Mouse (Mus musculus): Measurements from ENCODE around the gene Sox5. TPM values are rescaled to one million over a fixed set of nuclear protein-coding genes. Genes with fewer than 3 reads are reported as not detected.

Gene Sox5
- polyA plus RNA-seq, 1 experiment = 2.5 TPM

DNA sequence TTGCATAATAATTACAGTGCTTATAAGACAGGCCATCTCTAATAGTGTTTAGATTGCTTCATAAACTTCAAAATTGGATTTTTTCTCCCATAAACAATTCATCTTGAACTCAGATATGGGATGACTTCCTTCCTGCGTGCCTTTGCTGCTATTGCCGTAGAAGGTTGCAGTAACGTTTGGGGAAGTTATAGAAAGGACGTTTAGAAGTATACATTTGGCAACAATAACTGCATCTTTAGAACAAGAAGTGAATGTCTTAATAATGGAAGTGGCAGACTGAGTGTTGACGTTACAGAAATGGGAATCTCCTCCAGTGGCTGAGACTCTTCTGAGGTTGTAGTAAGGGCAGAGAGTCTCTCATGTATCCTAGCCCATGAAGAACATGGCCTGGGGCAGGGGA is 955.0 kb downstream of the Sox5 start:
- Histone ChIP-seq H3K27me3 (ENCODE audit: control insufficient read depth, insufficient read depth, low read length) (no peaks in the 10 kb centered on the region), H3K27ac (ENCODE audit: insufficient read depth, low read length) (no peak overlapping the region), H3K4me1 (ENCODE audit: control insufficient read depth, insufficient read depth, insufficient read length) (no peaks in the 10 kb centered on the region), H3K4me3 (ENCODE audit: extremely low read depth, insufficient read depth, insufficient read length) (no peak overlapping the region), H3K36me3 (ENCODE audit: control insufficient read depth, insufficient read depth, low read length) (no peaks in the 10 kb centered on the region)
- TF ChIP-seq POLR2A (IDR thresholded peaks at IDR 0.05; ENCODE audit: low read depth, low read length) = no peak
- 48% methylated on average over 5 of the region's 5 CpGs for WGBS
- no peak for DNase-seq (ENCODE audit: low read depth in 1 of 2, low spot score in 2 of 2)

DNA sequence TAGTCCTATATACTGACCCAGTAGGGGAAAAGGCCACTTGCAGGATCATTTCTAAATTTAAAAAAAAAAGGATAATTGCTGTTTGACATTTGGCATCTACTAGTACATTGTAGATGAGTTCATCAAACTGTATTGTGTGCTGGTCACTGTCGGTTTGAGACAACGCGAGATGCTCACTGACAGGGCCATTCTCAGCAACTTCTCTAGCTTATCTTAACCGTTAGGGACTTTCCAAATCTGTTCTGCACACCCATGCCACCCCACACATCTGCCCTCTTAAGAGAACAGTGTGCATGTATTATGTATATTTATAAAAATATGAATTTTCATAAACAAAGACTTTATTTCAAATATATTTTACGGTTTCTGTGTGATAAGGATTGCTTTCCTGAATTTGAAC is 955.8 kb downstream of the Sox5 start:
- DNase-seq (ENCODE audit: low read depth in 1 of 2, low spot score in 2 of 2) = no peak
- Histone ChIP-seq H3K27ac (ENCODE audit: insufficient read depth, low read length) (no peak overlapping the region), H3K4me1 (ENCODE audit: control insufficient read depth, insufficient read depth, insufficient read length) (no peaks in the 10 kb centered on the region), H3K4me3 (ENCODE audit: extremely low read depth, insufficient read depth, insufficient read length) (no peak overlapping the region), H3K36me3 (ENCODE audit: control insufficient read depth, insufficient read depth, low read length) (no peaks in the 10 kb centered on the region), H3K27me3 (ENCODE audit: control insufficient read depth, insufficient read depth, low read length) (no peaks in the 10 kb centered on the region)
- TF ChIP-seq CTCF (IDR thresholded peaks at IDR 0.05; ENCODE audit: extremely low read depth, insufficient read depth, insufficient read length, insufficient replicate concordance) (no peak), POLR2A (IDR thresholded peaks at IDR 0.05; ENCODE audit: low read depth, low read length) (no peak)
- WGBS = 83% methylated on average over 5 of the region's 5 CpGs

DNA sequence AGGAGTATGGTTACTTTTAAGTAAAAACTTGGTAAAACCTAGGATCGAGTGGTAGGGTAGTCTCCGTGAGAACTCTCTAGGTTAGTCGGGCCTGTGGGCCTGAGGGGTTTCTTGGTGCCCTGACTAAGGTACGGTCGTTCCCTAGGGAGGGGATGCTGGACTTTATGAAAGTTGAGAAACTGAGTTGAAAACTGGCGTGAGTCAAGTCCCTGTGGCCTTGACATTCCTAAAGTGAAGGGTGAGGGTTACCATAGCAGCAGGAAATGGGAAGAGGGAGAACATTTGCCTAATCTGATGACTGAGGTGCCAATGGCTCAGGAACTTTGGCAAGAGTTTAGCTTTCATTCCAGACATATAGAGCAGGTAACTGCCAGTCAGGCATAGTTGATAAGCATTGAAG is 956.7 kb downstream of the Sox5 start:
- H3K27me3 ChIP-seq (ENCODE audit: control insufficient read depth, insufficient read depth, low read length) = no peaks in the 10 kb centered on the region
- no peak overlapping the region for H3K4me3 ChIP-seq (ENCODE audit: extremely low read depth, insufficient read depth, insufficient read length)
- no peaks in the 10 kb centered on the region for H3K4me1 ChIP-seq (ENCODE audit: control insufficient read depth, insufficient read depth, insufficient read length)
- no peaks in the 10 kb centered on the region for H3K36me3 ChIP-seq (ENCODE audit: control insufficient read depth, insufficient read depth, low read length)
- TF ChIP-seq POLR2A (IDR thresholded peaks at IDR 0.05; ENCODE audit: low read depth, low read length) = no peak
- TF ChIP-seq CTCF (IDR thresholded peaks at IDR 0.05; ENCODE audit: extremely low read depth, insufficient read depth, insufficient read length, insufficient replicate concordance) = no peak
- 91% methylated on average over 6 of the region's 6 CpGs for WGBS
- H3K27ac ChIP-seq (ENCODE audit: insufficient read depth, low read length) = no peak overlapping the region
- no peak for DNase-seq (ENCODE audit: low read depth in 1 of 2, low spot score in 2 of 2)

DNA sequence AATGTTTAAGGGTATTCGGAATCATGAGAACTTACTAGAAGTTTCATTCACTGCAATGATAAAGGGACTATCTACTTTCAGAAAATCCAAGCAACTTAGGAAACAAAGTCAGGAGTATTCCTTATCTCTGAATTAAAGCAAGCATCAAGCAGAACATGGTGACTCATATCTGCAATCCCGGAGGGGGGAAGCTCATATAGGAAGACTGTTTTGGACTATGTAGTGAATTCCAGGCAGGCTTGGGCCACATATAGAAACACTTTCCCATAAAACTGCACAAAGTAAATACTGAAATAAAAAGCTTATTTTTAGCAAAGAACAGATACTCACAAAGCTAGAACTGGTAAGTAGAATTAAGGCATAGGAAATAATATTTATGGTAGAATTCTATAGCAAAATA is 993.3 kb downstream of the Sox5 start:
- 91% methylated on average over 2 of the region's 2 CpGs for WGBS

DNA sequence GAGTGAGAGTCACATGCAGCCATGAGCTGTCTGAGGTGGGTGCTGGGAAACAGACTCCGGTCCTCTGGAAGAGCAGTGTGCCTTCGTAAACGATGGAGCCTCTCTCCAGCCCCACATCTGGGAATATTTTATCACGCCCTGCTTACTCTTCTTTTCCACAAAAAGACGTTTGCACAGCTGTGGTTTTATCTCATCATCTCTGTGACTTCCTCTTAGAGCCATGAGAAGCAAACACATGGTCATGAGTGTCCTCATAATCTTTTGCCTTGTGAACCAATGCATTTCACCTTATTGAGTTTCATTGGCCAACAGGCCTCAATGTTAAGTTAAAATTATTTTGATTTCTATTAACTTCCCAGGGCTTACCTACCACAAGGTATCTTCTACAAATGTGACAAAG is 994.4 kb downstream of the Sox5 start:
- WGBS = 62% methylated on average over 5 of the region's 5 CpGs

More for the DNA sequence above, 993.3 kb downstream of the Sox5 start:
- Histone ChIP-seq H3K36me3 (ENCODE audit: control insufficient read depth, insufficient read depth, low read length) (no peaks in the 10 kb centered on the region), H3K27ac (ENCODE audit: insufficient read depth, low read length) (no peak overlapping the region), H3K27me3 (ENCODE audit: control insufficient read depth, insufficient read depth, low read length) (no peaks in the 10 kb centered on the region; the same call in 1 of the 2 replicates), H3K4me1 (ENCODE audit: control insufficient read depth, insufficient read depth, insufficient read length) (no peaks in the 10 kb centered on the region), H3K4me3 (ENCODE audit: extremely low read depth, insufficient read depth, insufficient read length) (no peak overlapping the region)
- DNase-seq (ENCODE audit: low read depth in 1 of 2, low spot score in 2 of 2) = no peak
- TF ChIP-seq CTCF (IDR thresholded peaks at IDR 0.05; ENCODE audit: extremely low read depth, insufficient read depth, insufficient read length, insufficient replicate concordance) = no peak
- no peak for TF ChIP-seq POLR2A (IDR thresholded peaks at IDR 0.05; ENCODE audit: low read depth, low read length)

DNA sequence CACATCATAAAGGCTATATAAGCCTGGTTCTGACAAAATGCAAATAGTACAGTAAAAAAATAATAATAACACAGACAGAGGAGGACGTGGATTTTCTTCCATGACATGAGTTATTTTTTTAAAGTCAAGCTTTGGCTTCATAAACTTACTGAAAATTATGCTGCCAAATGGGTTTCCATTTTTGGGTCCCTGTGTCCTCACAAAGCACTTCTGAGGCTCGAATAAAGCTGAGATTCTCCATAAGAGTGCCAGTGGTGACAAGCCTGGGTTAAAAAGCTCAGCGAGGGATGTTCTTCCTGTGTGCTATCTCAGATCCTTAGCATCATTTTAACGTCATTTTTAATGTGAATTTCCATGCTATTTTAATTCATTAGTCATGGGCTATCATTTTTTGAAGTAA is 996.1 kb downstream of the Sox5 start:
- no peak for DNase-seq (ENCODE audit: low read depth in 1 of 2, low spot score in 2 of 2)
- H3K27me3 ChIP-seq (ENCODE audit: control insufficient read depth, insufficient read depth, low read length) = no peaks in the 10 kb centered on the region; the same call in 1 of the 2 replicates
- 80% methylated on average over 4 of the region's 4 CpGs for WGBS
- H3K4me3 ChIP-seq (ENCODE audit: extremely low read depth, insufficient read depth, insufficient read length) = no peak overlapping the region
- H3K4me1 ChIP-seq (ENCODE audit: control insufficient read depth, insufficient read depth, insufficient read length) = no peaks in the 10 kb centered on the region
- no peaks in the 10 kb centered on the region for H3K36me3 ChIP-seq (ENCODE audit: control insufficient read depth, insufficient read depth, low read length)
- TF ChIP-seq POLR2A (IDR thresholded peaks at IDR 0.05; ENCODE audit: low read depth, low read length) (no peak), CTCF (IDR thresholded peaks at IDR 0.05; ENCODE audit: extremely low read depth, insufficient read depth, insufficient read length, insufficient replicate concordance) (no peak)
- no peak overlapping the region for H3K27ac ChIP-seq (ENCODE audit: insufficient read depth, low read length)

More for the DNA sequence above, 994.4 kb downstream of the Sox5 start:
- TF ChIP-seq CTCF (IDR thresholded peaks at IDR 0.05; ENCODE audit: extremely low read depth, insufficient read depth, insufficient read length, insufficient replicate concordance) (no peak), POLR2A (IDR thresholded peaks at IDR 0.05; ENCODE audit: low read depth, low read length) (no peak)
- Histone ChIP-seq H3K27me3 (ENCODE audit: control insufficient read depth, insufficient read depth, low read length) (no peaks in the 10 kb centered on the region; the same call in 1 of the 2 replicates), H3K4me3 (ENCODE audit: extremely low read depth, insufficient read depth, insufficient read length) (no peak overlapping the region), H3K4me1 (ENCODE audit: control insufficient read depth, insufficient read depth, insufficient read length) (no peaks in the 10 kb centered on the region), H3K36me3 (ENCODE audit: control insufficient read depth, insufficient read depth, low read length) (no peaks in the 10 kb centered on the region), H3K27ac (ENCODE audit: insufficient read depth, low read length) (no peak overlapping the region)
- no peak for DNase-seq (ENCODE audit: low read depth in 1 of 2, low spot score in 2 of 2)

Measured in spleen, adult 2 months (tissue).